ENCODE assay signal across 18 mouse cellular contexts in the genomic region with DNA sequence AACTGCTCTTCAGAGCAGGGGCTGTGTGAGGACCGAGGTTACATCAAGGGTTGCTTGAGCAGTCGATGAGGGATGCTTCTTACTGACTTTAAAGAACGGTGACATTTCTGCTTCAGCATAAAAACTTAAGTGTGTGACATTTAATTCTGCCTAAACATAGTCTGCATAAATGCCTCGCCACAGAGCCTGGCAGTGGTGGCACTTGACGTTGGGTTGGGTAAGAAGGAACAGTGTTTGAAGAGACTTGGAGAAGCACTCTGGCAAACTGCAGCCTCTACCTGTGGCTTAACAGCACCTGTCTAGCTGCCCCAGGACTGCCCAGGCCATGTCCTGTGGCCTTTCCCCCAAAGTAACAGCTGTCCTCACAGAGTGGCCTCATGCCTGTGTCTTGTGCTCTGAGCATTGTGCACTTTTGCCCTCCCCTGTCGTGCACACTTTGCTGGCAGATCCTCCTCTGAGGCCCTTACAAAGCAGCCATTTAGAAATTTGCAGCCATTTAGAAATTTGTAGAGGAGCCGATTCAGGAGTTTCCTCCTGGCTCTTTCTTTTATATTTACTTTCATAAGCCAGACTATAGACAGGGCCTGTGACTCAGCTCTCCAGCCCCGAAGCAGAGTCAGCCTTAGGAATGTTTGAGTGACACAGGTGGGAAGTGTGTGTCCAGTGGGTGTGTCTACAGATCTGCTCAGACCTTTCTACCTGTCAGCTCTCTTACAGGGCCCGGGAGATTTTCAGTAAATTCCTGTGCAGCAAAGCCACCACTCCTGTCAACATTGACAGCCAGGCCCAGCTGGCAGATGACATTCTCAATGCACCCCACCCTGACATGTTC. TPM values are rescaled to one million over a fixed set of nuclear protein-coding genes. Genes with fewer than 3 reads are reported as not detected.
DNase-seq lines count a peak whose midpoint lies in the region; ATAC-seq and TF ChIP-seq lines count a peak whose summit lies in the region.
"Had no signal": no experiment of that assay in that cellular context is flagged by ENCODE, and none has a peak within 500 bp of the region (broad histone marks: within the 10 kb centered on the region; RNA-seq: fewer than 3 reads in every experiment).

No protein-coding gene starts in this region.

- no peak for ATAC-seq in forebrain, embryonic 16.5 days
- no peak for ATAC-seq in forebrain, embryonic 13.5 days
- ATAC-seq in intestine, embryonic 15.5 days = peak; percentile 78
- ATAC-seq in intestine, postnatal 0 days = no peak
- no peak for ATAC-seq in neural tube, embryonic 11.5 days (ENCODE audit: insufficient read depth, low FRiP score, low TSS enrichment)

- H3K27me3 ChIP-seq in forebrain, embryonic 16.5 days (replicated peaks; ENCODE audit: control insufficient read depth, insufficient read depth, low read length) = no peaks in the 10 kb centered on the region
- H3K27me3 ChIP-seq in forebrain, embryonic 13.5 days = no peaks in the 10 kb centered on the region
- H3K27me3 ChIP-seq in intestine, embryonic 15.5 days (replicated peaks) = no peaks in the 10 kb centered on the region
- H3K27me3 ChIP-seq in intestine, postnatal 0 days (replicated peaks; ENCODE audit: control insufficient read depth, insufficient read depth, low read length) = no peaks in the 10 kb centered on the region
- H3K27me3 ChIP-seq in neural tube, embryonic 11.5 days (ENCODE audit: control insufficient read depth, insufficient read depth, low read length) = no peaks in the 10 kb centered on the region
- H3K27me3 ChIP-seq: liver, embryonic 15.5 days had no signal

- no peak overlapping the region for H3K9ac ChIP-seq in forebrain, embryonic 16.5 days (replicated peaks; ENCODE audit: low read depth, low read length)
- no peak overlapping the region for H3K9ac ChIP-seq in forebrain, embryonic 13.5 days
- no peak overlapping the region for H3K9ac ChIP-seq in intestine, embryonic 15.5 days
- H3K9ac ChIP-seq in intestine, postnatal 0 days (ENCODE audit: low read depth, low read length) = no peak overlapping the region
- H3K9ac ChIP-seq in neural tube, embryonic 11.5 days (ENCODE audit: low read length) = 0 out of 2 replicates have a peak overlapping the region, but pooled peaks have one; percentile 15
- H3K9ac ChIP-seq: liver, embryonic 15.5 days had no signal

- H3K4me1 ChIP-seq in forebrain, embryonic 16.5 days (replicated peaks; ENCODE audit: control insufficient read depth, insufficient read depth, low read length) = peaks cover 6% of the 10 kb centered on the region; the same call in 1 of the 2 replicates
- H3K4me1 ChIP-seq in forebrain, embryonic 13.5 days = peaks cover 4% of the 10 kb centered on the region; the same call in 1 of the 2 replicates
- no peaks in the 10 kb centered on the region for H3K4me1 ChIP-seq in intestine, embryonic 15.5 days (replicated peaks)
- no peaks in the 10 kb centered on the region for H3K4me1 ChIP-seq in intestine, postnatal 0 days (replicated peaks; ENCODE audit: control insufficient read depth, insufficient read depth, low read length)
- H3K4me1 ChIP-seq in neural tube, embryonic 11.5 days (ENCODE audit: control insufficient read depth, insufficient read depth, low read length) = no peaks in the 10 kb centered on the region
- H3K4me1 ChIP-seq: liver, embryonic 15.5 days had no signal

- no peak for TF ChIP-seq CTCF in intestine, postnatal 0 days (IDR thresholded peaks at IDR 0.05; ENCODE audit: low read depth)

- DNase-seq in neural tube, embryonic 11.5 days (ENCODE audit: low spot score) = no peak
- DNase-seq in neural tube, embryonic 10.5 days (ENCODE audit: extremely low spot score, low spot score) = no peak
- DNase-seq in testis, postnatal 10 days (ENCODE audit: low spot score) = no peak
- DNase-seq in adrenal gland, postnatal 14 days = no peak
- DNase-seq: B cell, adult 2 months; cerebellum, adult 18-20 months; embryo, embryonic 11 days; gastrocnemius, postnatal 25 days; kidney, adult 8-10 months; thymus, adult 18-20 months had no signal

- no peak overlapping the region for H3K4me2 ChIP-seq in forebrain, embryonic 16.5 days (ENCODE audit: low read length)
- H3K4me2 ChIP-seq in forebrain, embryonic 13.5 days = no peak overlapping the region
- no peak overlapping the region for H3K4me2 ChIP-seq in intestine, embryonic 15.5 days (replicated peaks)
- no peak overlapping the region for H3K4me2 ChIP-seq in intestine, postnatal 0 days (replicated peaks; ENCODE audit: low read depth)
- no peak overlapping the region for H3K4me2 ChIP-seq in neural tube, embryonic 11.5 days (ENCODE audit: low read depth)
- H3K4me2 ChIP-seq: liver, embryonic 15.5 days had no signal

- H3K9me3 ChIP-seq in forebrain, embryonic 16.5 days (ENCODE audit: control insufficient read depth, low read length) = no peaks in the 10 kb centered on the region
- H3K9me3 ChIP-seq in forebrain, embryonic 13.5 days (replicated peaks) = no peaks in the 10 kb centered on the region
- no peaks in the 10 kb centered on the region for H3K9me3 ChIP-seq in intestine, embryonic 15.5 days
- no peaks in the 10 kb centered on the region for H3K9me3 ChIP-seq in intestine, postnatal 0 days (ENCODE audit: control insufficient read depth)
- no peaks in the 10 kb centered on the region for H3K9me3 ChIP-seq in neural tube, embryonic 11.5 days (ENCODE audit: control insufficient read depth, low read length)
- H3K9me3 ChIP-seq: G1E; hindbrain, embryonic 10.5 days; liver, embryonic 15.5 days; midbrain, embryonic 10.5 days had no signal

- WGBS in forebrain, embryonic 16.5 days = 78% methylated on average over 9 of the region's 9 CpGs
- 81% methylated on average over 9 of the region's 9 CpGs for WGBS in forebrain, embryonic 13.5 days
- WGBS in intestine, embryonic 15.5 days = 71% methylated on average over 9 of the region's 9 CpGs
- WGBS in intestine, postnatal 0 days = 66% methylated on average over 9 of the region's 9 CpGs
- 90% methylated on average over 9 of the region's 9 CpGs for WGBS in neural tube, embryonic 11.5 days

- peak overlapping the region; percentile 47 for H3K27ac ChIP-seq in forebrain, embryonic 16.5 days (ENCODE audit: low read length)
- H3K27ac ChIP-seq in forebrain, embryonic 13.5 days = no peak overlapping the region
- H3K27ac ChIP-seq in intestine, embryonic 15.5 days = no peak overlapping the region
- no peak overlapping the region for H3K27ac ChIP-seq in intestine, postnatal 0 days (ENCODE audit: low read depth, low read length)
- no peak overlapping the region for H3K27ac ChIP-seq in neural tube, embryonic 11.5 days (ENCODE audit: low read depth, low read length)
- H3K27ac ChIP-seq: hindbrain, embryonic 10.5 days; liver, embryonic 15.5 days; midbrain, embryonic 10.5 days had no signal

- no peak overlapping the region for H3K4me3 ChIP-seq in forebrain, embryonic 16.5 days (replicated peaks; ENCODE audit: low read length)
- no peak overlapping the region for H3K4me3 ChIP-seq in forebrain, embryonic 13.5 days
- no peak overlapping the region for H3K4me3 ChIP-seq in intestine, embryonic 15.5 days (replicated peaks)
- no peak overlapping the region for H3K4me3 ChIP-seq in intestine, postnatal 0 days (ENCODE audit: low read depth, low read length)
- no peak overlapping the region for H3K4me3 ChIP-seq in neural tube, embryonic 11.5 days (ENCODE audit: low read depth, low read length)
- H3K4me3 ChIP-seq: hindbrain, embryonic 10.5 days; liver, embryonic 15.5 days; midbrain, embryonic 10.5 days had no signal

- 0 out of 2 replicates have a peak, but pooled peaks cover 4% of the 10 kb centered on the region for H3K36me3 ChIP-seq in forebrain, embryonic 16.5 days (ENCODE audit: control insufficient read depth, insufficient read depth)
- peaks cover 61% of the 10 kb centered on the region for H3K36me3 ChIP-seq in forebrain, embryonic 13.5 days (ENCODE audit: poor library complexity, severe bottlenecking)
- H3K36me3 ChIP-seq in intestine, embryonic 15.5 days = 0 out of 2 replicates have a peak, but pooled peaks cover 2% of the 10 kb centered on the region
- H3K36me3 ChIP-seq in intestine, postnatal 0 days (ENCODE audit: control insufficient read depth, insufficient read depth) = no peaks in the 10 kb centered on the region
- peaks cover 13% of the 10 kb centered on the region for H3K36me3 ChIP-seq in neural tube, embryonic 11.5 days (ENCODE audit: control insufficient read depth, insufficient read depth, low read length)
- H3K36me3 ChIP-seq: G1E had no signal

RNA-seq across cellular contexts. Expression of gene Hgfac, which starts 20.7 kb away (rescaled TPM):
- polyA plus RNA-seq in forebrain, embryonic 16.5 days (2015; fragmentation: Nextera tagmentation; extraction: Ambion mirVana) = 0.55 and 0.56 TPM in 2 replicates
- polyA plus RNA-seq in forebrain, embryonic 13.5 days (2015; fragmentation: Nextera tagmentation; extraction: Ambion mirVana) = 0.57 and 0.72 TPM in 2 replicates
- 4.9 and 11.8 TPM in 2 replicates for polyA plus RNA-seq in intestine, embryonic 15.5 days (2015; fragmentation: Nextera tagmentation; extraction: Ambion mirVana)
- polyA plus RNA-seq in intestine, postnatal 0 days (2015; fragmentation: Nextera tagmentation; extraction: Ambion mirVana) = 8.2 and 10.5 TPM in 2 replicates
- 0.25 and 0.30 TPM in 2 replicates for polyA plus RNA-seq in neural tube, embryonic 11.5 days (2014; fragmentation: Nextera tagmentation; extraction: Ambion mirVana)
- total RNA-seq in adrenal gland, postnatal 14 days (2021) = 3.7 and 36.1 TPM in 2 replicates
- polyA plus RNA-seq: G1E had no signal

RNA-seq across cellular contexts. Expression of gene Dok7, which starts 35.9 kb away (rescaled TPM):
- 7.0 and 7.8 TPM in 2 replicates for polyA plus RNA-seq in forebrain, embryonic 16.5 days (2015; fragmentation: Nextera tagmentation; extraction: Ambion mirVana)
- 1.9 and 2.6 TPM in 2 replicates for polyA plus RNA-seq in forebrain, embryonic 13.5 days (2015; fragmentation: Nextera tagmentation; extraction: Ambion mirVana)
- polyA plus RNA-seq in intestine, embryonic 15.5 days (2015; fragmentation: Nextera tagmentation; extraction: Ambion mirVana) = 1.3 TPM in 2 replicates
- polyA plus RNA-seq in intestine, postnatal 0 days (2015; fragmentation: Nextera tagmentation; extraction: Ambion mirVana) = 0.33 and 0.50 TPM in 2 replicates
- polyA plus RNA-seq in neural tube, embryonic 11.5 days (2014; fragmentation: Nextera tagmentation; extraction: Ambion mirVana) = 0.37 and 1.1 TPM in 2 replicates
- 10.7 and 12.4 TPM in 2 replicates for total RNA-seq in adrenal gland, postnatal 14 days (2021)
- total RNA-seq: G1E had no signal
- polyA plus RNA-seq: G1E had no signal
